Mouse (Mus musculus) hindbrain, embryonic 10.5 days (tissue): Measurements from ENCODE around the gene Plac1. TPM values are rescaled to one million over a fixed set of nuclear protein-coding genes. Genes with fewer than 3 reads are reported as not detected.
"Not testable (repeated sequence)": the region's sequence is repeated elsewhere in the genome, so short reads cannot be mapped to it uniquely, and the experiment has no call there.

ENCODE experiments used
- DNase-seq: peaks from one replicate; pipeline ENCODE4 v3.0.0-alpha.2; 2017; ENCODE audit warnings: low spot score
- H3K27ac ChIP-seq: fragments of 300-500 bp; sonication (generic); 2 replicates; pipeline ENCODE4 v1.5.1; 2016; ENCODE audit warnings: mild to moderate bottlenecking, moderate library complexity
- H3K27me3 ChIP-seq: fragments of 300-500 bp; sonication (generic); 2 replicates; pipeline ENCODE4 v1.6.1; 2016; ENCODE audit warnings: mild to moderate bottlenecking; ENCODE audit not compliant: poor library complexity, insufficient read depth, severe bottlenecking
- H3K36me3 ChIP-seq: fragments of 300-500 bp; sonication (generic); 2 replicates; pipeline ENCODE4 v1.6.1; 2016; ENCODE audit warnings: mild to moderate bottlenecking, moderate library complexity
- H3K4me1 ChIP-seq: fragments of 300-500 bp; sonication (generic); replicated peaks from 2 replicates; pipeline ENCODE4 v1.6.1; 2016; ENCODE audit warnings: mild to moderate bottlenecking
- H3K4me3 ChIP-seq: fragments of 300-500 bp; sonication (generic); 2 replicates; pipeline ENCODE4 v1.5.1; 2016; ENCODE audit warnings: mild to moderate bottlenecking, moderate library complexity
- H3K9me3 ChIP-seq: fragments of 300-500 bp; sonication (generic); 2 replicates; pipeline ENCODE4 v1.6.1; 2016; ENCODE audit warnings: mild to moderate bottlenecking, moderate library complexity
- WGBS: fragments of 180-500 bp; shearing (Covaris S2); methylation state at CpG from one replicate; pipeline ENCODE4 v1.1.7; 2016; 5-methylcytosine and 5-hydroxymethylcytosine counted together
- polyA plus RNA-seq: library from polyadenylated mRNA; unstranded; fragments of >200 nt; fragmentation: Nextera tagmentation; extraction: Ambion mirVana; gene quantifications from 2 replicates; pipeline ENCODE4 v1.2.1, GENCODE M21; 2016

The Plac1 gene
- 2.3 and 3.7 TPM in 2 replicates for polyA plus RNA-seq

- H3K4me3 ChIP-seq = no peak within 1 kb of the TSS
- H3K4me1 ChIP-seq = no peaks in the 10 kb centered on the region; the same call in 1 of the 2 replicates
- H3K36me3 ChIP-seq = no peaks in the 10 kb centered on the region
- WGBS = 73% methylated on average over 4 of the region's 4 CpGs
- no peak within 1 kb of the TSS for H3K27ac ChIP-seq
- no peak for DNase-seq
- no peaks in the 10 kb centered on the region for H3K27me3 ChIP-seq
- no peaks in the 10 kb centered on the region for H3K9me3 ChIP-seq
Measured at GRCm38 (mm10) chrX:53240011-53240410, at the start of gene Plac1. Gene Plac1, minus strand, starts transcription at chrX:53240111.

GRCm38 (mm10) chrX:53287924-53288323, 48.0 kb upstream of the Plac1 start:
- no peaks in the 10 kb centered on the region for H3K36me3 ChIP-seq
- no peak overlapping the region for H3K27ac ChIP-seq
- H3K27me3 ChIP-seq = peaks cover 3% of the 10 kb centered on the region; the same call in 1 of the 2 replicates
- H3K9me3 ChIP-seq = no peaks in the 10 kb centered on the region
- WGBS = 89% methylated on average over 5 of the region's 5 CpGs
- DNase-seq = no peak
- no peaks in the 10 kb centered on the region for H3K4me1 ChIP-seq
- no peak overlapping the region for H3K4me3 ChIP-seq

GRCm38 (mm10) chrX:53273124-53273523, 33.2 kb upstream of the Plac1 start, which contains the start of gene Fam122c:
Gene Fam122c, plus strand, starts transcription at chrX:53273424.
- WGBS = 52% methylated on average over 1 of the region's 1 CpGs
- no peaks in the 10 kb centered on the region for H3K36me3 ChIP-seq
- H3K4me3 ChIP-seq = no peak within 1 kb of the TSS
- no peaks in the 10 kb centered on the region for H3K9me3 ChIP-seq
- peaks cover 8% of the 10 kb centered on the region for H3K4me1 ChIP-seq
- H3K27ac ChIP-seq = no peak within 1 kb of the TSS
- H3K27me3 ChIP-seq = no peaks in the 10 kb centered on the region
- no peak for DNase-seq

GRCm38 (mm10) chrX:53271628-53272027, 31.7 kb upstream of the Plac1 start:
- WGBS = 87% methylated on average over 3 of the region's 3 CpGs
- peaks cover 16% of the 10 kb centered on the region for H3K4me1 ChIP-seq
- not testable (repeated sequence) for H3K36me3 ChIP-seq, H3K9me3 ChIP-seq, H3K27me3 ChIP-seq, H3K27ac ChIP-seq, H3K4me3 ChIP-seq, DNase-seq

GRCm38 (mm10) chrX:53270063-53270432, 30.1 kb upstream of the Plac1 start:
- WGBS = 14% methylated on average over 10 of the region's 10 CpGs
- no peak for DNase-seq
- Histone ChIP-seq H3K4me3 (peak overlapping the region; percentile 62), H3K4me1 (peaks cover 16% of the 10 kb centered on the region), H3K27me3 (no peaks in the 10 kb centered on the region), H3K36me3 (no peaks in the 10 kb centered on the region), H3K27ac (peak overlapping the region; percentile 89), H3K9me3 (no peaks in the 10 kb centered on the region)

- WGBS = 17% methylated on average over 40 of the region's 40 CpGs
- peak within 1 kb of the TSS; percentile 62 for H3K4me3 ChIP-seq
- peak within 1 kb of the TSS; percentile 89 for H3K27ac ChIP-seq
- peaks cover 16% of the 10 kb centered on the region for H3K4me1 ChIP-seq
- no peaks in the 10 kb centered on the region for H3K36me3 ChIP-seq
- no peaks in the 10 kb centered on the region for H3K9me3 ChIP-seq
- no peaks in the 10 kb centered on the region for H3K27me3 ChIP-seq
- DNase-seq = peak; percentile 88
Measured at GRCm38 (mm10) chrX:53269289-53270062, 29.6 kb upstream of the Plac1 start, which contains the start of gene Fam122b. Gene Fam122b, minus strand, starts transcription at chrX:53269805.

- peak; percentile 78 for DNase-seq
- Histone ChIP-seq H3K4me3 (peak overlapping the region; percentile 62), H3K27ac (peak overlapping the region; percentile 89), H3K36me3 (no peaks in the 10 kb centered on the region), H3K4me1 (peaks cover 16% of the 10 kb centered on the region), H3K9me3 (no peaks in the 10 kb centered on the region), H3K27me3 (no peaks in the 10 kb centered on the region)
- WGBS = 22% methylated on average over 10 of the region's 10 CpGs
Measured at GRCm38 (mm10) chrX:53268856-53269255, 28.9 kb upstream of the Plac1 start.

GRCm38 (mm10) chrX:53266186-53266585, 26.3 kb upstream of the Plac1 start:
- no peak overlapping the region for H3K27ac ChIP-seq
- 81% methylated on average over 9 of the region's 9 CpGs for WGBS
- H3K9me3 ChIP-seq = no peaks in the 10 kb centered on the region
- H3K4me1 ChIP-seq = peaks cover 16% of the 10 kb centered on the region
- no peaks in the 10 kb centered on the region for H3K27me3 ChIP-seq
- H3K4me3 ChIP-seq = no peak overlapping the region
- H3K36me3 ChIP-seq = no peaks in the 10 kb centered on the region
- no peak for DNase-seq

- Histone ChIP-seq H3K36me3 (0 out of 2 replicates have a peak, but pooled peaks cover 2% of the 10 kb centered on the region), H3K4me1 (no peaks in the 10 kb centered on the region), H3K27me3 (no peaks in the 10 kb centered on the region), H3K27ac (no peak overlapping the region), H3K4me3 (no peak overlapping the region), H3K9me3 (no peaks in the 10 kb centered on the region)
- DNase-seq = no peak
Measured at GRCm38 (mm10) chrX:53255195-53255594, 15.3 kb upstream of the Plac1 start.

GRCm38 (mm10) chrX:53237971-53238370, 1.9 kb downstream of the Plac1 start:
- H3K36me3 ChIP-seq = no peaks in the 10 kb centered on the region
- H3K27me3 ChIP-seq = no peaks in the 10 kb centered on the region
- no peaks in the 10 kb centered on the region for H3K9me3 ChIP-seq
- 14% methylated on average over 2 of the region's 2 CpGs for WGBS
- H3K27ac ChIP-seq = no peak overlapping the region
- H3K4me3 ChIP-seq = no peak overlapping the region
- no peaks in the 10 kb centered on the region; the same call in 1 of the 2 replicates for H3K4me1 ChIP-seq
- DNase-seq = no peak

GRCm38 (mm10) chrX:53236404-53236803, 3.5 kb downstream of the Plac1 start:
- 48% methylated on average over 7 of the region's 7 CpGs for WGBS
- no peak overlapping the region for H3K4me3 ChIP-seq
- no peaks in the 10 kb centered on the region; the same call in 1 of the 2 replicates for H3K4me1 ChIP-seq
- no peaks in the 10 kb centered on the region for H3K36me3 ChIP-seq
- no peaks in the 10 kb centered on the region for H3K27me3 ChIP-seq
- H3K9me3 ChIP-seq = no peaks in the 10 kb centered on the region
- H3K27ac ChIP-seq = no peak overlapping the region
- DNase-seq = no peak

- Histone ChIP-seq H3K4me1 (no peaks in the 10 kb centered on the region; the same call in 1 of the 2 replicates), H3K4me3 (no peak overlapping the region), H3K27ac (no peak overlapping the region), H3K9me3 (no peaks in the 10 kb centered on the region), H3K27me3 (no peaks in the 10 kb centered on the region), H3K36me3 (no peaks in the 10 kb centered on the region)
- WGBS = 40% methylated on average over 4 of the region's 4 CpGs
- no peak for DNase-seq
Measured at GRCm38 (mm10) chrX:53233689-53234088, 6.2 kb downstream of the Plac1 start.

GRCm38 (mm10) chrX:53231965-53232364, 7.9 kb downstream of the Plac1 start:
- DNase-seq = peak; percentile 8
- Histone ChIP-seq H3K4me1 (no peaks in the 10 kb centered on the region; the same call in 1 of the 2 replicates), H3K9me3 (no peaks in the 10 kb centered on the region), H3K27me3 (no peaks in the 10 kb centered on the region), H3K27ac (peak overlapping the region; percentile 45; the same call in 1 of the 2 replicates), H3K36me3 (no peaks in the 10 kb centered on the region), H3K4me3 (peak overlapping the region; percentile 29)
- WGBS = 31% methylated on average over 13 of the region's 13 CpGs
